Mouse (Mus musculus) cerebellum, adult 11-12 months (tissue): ENCODE results near the gene Gm5431.
A peak's percentile ranks its signal among the peaks of the same experiment; 100 is the strongest.
"Not testable (repeated sequence)": the region's sequence is repeated elsewhere in the genome, so short reads cannot be mapped to it uniquely, and the experiment has no call there.

ENCODE experiments used
- DNase-seq: peaks from one replicate; pipeline ENCODE4 v3.0.0; 2022

Gene Gm5431

DNA sequence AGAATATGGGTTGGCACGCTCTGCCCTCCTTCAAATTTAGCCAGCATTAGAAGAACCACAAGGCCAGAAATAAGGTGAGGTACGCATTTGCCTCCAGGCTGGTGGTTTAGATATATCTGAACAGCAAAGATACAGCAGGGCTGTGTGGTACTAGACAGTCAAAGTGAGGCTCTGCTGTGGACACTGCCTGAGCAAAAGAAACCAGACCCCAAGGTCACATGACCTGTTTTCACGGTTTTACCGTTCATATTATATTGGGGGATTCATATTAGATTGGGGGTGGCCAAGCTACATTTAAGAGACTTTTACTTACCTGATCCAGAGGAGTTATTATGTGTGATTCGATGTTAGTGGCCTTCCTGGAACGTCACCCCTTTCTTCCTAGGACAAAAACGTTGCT is 31.2 kb downstream of the Gm5431 start:
- DNase-seq: no peak

DNA sequence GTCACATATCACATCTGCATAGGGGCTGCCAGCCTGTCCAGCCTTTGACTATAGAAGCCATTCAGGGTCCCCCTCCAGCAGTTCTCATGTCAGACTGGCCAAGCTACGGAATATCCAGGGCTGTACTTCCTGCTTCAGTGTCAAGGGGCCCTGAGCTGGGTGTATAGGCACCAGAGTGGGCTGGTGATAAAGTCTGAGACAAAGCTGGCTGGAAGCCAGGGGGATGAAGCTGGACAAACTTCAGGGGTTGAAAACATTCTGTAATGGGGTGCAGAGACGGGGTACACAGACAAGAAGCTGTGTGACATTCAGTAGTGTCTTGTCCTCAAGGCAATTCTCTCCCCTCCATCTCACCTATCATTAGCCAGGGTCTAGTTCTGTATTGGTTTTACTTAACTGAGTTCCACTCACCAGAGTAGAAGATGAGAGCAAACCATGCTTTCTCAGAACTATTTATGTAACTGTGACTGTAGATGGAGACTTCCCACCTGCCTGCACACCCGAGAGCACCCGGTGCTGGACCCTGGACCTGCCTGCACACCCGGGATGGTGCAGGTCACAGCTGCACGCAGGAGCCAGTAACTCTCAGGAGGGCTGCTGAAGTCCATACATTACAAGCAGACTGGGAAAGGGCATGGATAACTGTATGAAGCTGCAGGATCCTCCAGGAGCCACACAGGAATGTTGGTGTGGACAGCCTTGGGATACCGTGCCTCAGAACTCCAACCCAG is 32.5 kb downstream of the Gm5431 start:
- no peak for DNase-seq

DNA sequence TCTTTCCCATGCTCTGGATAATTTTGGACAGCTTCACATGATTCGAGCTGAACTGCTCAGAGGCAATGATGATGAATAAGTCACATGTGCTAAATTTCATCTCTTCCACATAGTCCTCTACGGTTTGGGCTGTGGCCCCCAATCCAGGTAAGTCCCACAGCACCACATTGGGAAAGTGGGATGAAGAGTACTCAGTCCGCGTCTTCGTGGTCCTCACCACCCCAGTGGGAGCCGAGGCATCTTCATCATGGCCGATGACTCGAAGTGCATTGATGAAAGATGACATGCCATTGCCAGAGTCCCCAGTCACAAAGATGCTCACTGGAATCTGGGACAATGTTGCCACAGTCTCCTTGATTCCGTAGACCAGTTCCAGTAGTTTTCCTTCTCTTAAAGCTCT is 35.5 kb downstream of the Gm5431 start:
- DNase-seq: no peak

DNA sequence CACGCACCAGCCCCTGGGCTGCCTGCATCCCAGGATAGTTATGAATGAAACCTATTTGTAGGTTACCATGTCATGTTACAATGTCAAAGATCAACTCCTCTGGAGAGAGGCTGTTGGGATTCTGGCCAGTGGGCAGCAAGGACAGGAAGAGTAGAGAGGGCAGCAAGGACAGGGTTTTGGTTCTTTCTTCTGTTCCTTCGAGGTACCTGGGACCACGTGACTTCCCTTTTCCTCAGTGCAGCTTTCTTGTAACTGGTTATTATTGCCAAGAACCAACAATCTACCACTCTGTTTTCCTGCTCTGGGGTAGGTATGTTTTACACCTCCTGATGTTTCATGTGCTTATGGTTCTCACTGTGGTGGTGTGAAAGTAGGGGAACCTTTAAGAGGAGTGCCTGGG is 38.2 kb downstream of the Gm5431 start:
- DNase-seq: no peak

DNA sequence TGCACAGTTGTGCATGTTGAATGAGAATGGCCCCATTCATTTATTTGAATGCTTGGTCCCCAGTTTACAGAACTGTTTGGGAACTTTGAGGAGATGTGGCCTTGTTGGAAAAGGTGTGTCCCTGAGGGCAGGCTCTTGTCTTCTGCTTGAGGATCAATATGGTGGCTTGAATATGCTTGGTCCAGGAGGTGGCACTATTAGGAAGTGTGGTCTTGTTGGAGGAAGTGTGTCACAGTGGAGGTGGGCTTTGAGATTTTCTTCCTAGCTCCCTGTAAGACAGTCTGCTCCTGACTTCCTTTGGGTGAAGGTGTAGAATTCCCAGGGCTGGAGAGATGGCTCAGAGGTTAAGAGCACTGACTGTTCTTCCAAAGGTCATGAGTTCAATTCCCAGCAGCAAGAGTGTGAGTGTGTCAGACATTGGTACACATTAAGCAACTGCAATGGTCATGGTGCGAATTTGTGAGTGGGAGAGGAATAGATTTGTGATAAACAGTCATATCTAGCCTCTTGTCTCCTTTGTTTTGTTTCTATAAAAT is 39.2 kb downstream of the Gm5431 start:
- DNase-seq: no peak

DNA sequence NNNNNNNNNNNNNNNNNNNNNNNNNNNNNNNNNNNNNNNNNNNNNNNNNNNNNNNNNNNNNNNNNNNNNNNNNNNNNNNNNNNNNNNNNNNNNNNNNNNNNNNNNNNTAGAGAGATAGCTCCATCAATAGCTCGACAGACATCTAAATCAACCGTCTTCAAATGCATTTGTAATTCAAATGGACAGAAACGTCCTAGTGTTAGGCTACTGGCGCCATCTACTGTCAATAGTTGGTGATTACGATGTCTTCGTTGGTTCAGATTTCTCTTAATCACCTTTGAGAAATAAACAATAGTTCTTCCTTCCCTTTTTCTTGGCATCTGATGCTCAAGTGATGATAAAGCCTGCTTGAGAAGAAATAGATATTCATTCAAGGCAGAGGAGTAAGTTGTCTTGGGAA is 43.0 kb downstream of the Gm5431 start:
- DNase-seq: no peak

DNA sequence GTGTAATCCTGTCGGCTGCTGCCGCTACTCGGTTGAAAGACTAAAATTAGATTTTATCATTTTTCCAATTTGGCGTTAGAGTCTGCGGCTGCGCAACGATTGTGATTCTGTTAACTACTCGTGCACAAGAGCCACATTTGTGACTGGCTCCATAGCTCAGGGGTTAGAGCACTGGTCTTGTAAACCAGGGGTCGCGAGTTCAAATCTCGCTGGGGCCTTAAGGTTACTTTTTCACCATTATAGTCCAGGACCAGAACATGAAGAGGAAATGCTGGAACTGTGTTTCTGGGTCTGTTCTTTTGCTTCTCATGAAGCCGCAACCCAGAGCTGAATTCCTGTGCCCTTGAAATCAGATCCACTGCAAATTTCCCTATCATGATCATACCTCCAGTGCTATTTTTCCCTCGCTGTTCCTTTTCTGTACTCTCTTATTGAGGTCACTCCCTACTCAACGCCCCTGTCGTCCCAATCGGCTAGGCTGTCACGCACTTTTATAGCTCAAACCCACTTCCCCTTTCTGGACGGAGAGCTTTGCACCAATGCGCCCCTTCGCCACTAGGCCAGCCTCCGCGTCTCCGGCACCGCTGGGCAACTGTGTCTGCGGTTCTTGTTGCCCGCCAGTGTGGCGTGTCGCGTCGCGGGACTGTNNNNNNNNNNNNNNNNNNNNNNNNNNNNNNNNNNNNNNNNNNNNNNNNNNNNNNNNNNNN is 48.4 kb downstream of the Gm5431 start:
- DNase-seq: peak; percentile 88

DNA sequence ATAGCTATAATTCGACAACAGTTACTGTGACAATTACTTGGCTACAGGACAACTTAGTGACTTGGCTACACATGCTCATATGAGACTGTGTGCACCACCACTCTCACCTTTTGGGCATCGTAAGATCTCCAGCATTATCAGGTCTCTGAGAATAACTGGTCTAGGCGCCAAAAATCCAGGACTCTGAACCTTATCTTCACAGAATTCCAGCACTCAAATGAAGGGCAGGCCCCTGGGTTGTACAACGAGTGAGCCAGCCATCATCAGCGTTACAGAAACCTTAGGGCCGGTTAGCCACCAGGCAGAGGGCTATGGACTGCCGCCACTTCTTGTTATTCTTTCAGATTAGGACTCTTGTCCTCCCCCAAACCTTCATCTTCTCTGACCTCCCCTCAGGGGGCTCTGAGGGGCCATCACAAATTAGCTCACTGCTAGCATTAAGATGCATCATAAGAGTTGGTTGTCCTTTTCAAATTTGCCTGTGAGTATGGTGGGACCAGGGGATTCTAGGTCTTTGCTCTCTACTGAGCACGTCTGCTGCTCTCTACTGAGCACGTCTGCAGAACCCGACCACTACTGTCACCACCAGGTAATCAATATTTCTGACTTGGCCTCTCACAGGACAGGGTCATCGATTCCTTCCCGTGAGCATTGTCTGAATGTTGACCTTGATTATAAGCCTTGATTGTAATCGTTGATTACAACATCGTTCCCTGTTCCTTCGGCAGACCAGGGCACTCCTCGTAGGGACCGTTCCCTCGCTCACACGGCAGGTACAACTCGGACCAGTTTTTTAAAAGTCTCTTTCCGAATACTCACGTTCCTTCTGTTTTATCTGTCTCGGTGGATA is 49.2 kb downstream of the Gm5431 start:
- DNase-seq: no peak

DNA sequence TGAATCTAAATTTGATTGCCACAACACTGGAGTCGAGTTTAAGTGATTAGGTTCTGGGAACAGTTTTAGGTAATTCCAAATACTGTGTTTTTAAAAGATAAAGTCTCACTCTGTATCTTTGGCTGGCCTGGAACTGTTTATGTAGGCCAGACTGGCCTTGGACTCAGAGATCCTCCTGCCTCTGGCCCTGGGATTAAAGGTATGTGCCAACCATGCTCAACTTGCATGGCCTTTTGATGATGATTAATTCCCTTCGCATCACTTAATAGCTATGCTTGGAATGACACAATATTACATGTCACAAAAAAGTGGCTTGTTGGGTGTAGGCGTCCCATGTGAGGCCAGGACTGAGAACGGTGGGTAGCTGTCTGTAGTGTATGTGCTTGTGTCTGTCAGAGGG is 49.8 kb downstream of the Gm5431 start:
- no peak for DNase-seq

DNA sequence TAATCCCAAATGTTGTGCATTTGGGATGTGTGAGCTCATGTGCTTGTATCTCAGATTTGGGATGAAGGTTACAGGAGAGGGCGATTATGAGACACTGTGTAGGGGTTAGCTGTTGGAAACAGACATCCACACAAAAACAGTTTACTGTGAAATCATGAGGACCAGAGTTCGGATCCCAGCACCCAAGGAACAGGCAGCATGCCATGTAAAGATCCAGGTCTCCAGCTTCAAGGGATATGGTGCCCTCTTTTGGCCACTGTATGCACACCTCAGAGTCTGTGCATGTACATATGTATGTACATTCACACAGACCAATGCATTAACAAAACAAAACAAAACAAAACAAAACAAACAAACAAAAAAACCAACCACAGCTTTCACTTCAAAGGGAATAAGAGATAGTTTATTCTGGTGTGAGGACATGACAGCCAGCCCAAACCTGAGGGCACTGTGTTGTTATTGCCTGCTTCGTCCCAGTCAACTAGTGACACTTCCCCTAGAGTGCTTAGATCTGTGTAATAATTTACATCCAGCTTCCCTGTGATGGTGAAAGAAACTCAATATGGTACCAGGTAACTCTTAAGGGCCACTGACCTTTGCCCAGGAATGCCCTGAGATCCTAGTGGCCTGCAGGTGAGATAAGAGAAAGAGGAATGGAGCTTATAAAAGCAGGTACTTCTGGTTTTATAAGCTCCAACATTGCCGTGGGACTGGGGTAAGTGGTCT is 50.6 kb downstream of the Gm5431 start:
- DNase-seq: no peak

DNA sequence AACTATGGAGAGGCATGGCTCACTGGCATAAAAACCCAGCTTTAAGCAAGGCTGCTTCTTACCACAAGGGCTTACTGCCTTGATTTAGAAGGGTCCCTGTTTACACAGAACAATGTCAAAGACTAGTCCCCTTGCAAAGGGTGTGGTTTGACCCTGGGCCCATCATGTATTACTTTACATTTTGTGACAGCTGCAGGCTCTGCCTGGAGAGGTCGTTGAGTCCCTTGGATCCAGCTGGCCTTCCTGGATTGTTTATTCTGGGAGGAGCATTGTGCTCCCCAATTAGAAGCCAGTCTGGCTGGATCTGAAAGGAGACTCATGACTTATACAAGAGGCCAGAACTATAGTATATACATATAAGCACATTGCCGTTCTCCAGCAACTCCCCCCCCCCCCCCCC is 51.8 kb downstream of the Gm5431 start:
- no peak for DNase-seq

DNA sequence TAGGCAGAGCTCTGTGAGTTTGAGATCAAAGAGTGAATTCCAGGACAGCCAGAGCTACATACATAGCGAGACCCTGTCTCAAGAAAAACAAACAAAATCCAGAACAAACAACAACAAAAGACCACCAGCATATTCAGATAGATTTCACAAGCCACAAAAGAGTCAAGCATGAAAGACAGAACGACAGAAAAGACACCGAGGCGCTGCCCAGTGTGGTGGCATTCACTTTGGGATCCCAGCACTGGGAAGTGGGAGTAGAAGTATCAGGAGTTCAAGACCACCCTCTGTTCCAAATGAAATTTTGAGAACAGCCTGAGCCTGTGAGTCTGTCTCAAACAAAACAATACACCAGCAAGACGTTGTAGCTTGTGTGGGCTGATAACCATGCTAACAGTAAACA is 55.1 kb downstream of the Gm5431 start:
- no peak for DNase-seq

DNA sequence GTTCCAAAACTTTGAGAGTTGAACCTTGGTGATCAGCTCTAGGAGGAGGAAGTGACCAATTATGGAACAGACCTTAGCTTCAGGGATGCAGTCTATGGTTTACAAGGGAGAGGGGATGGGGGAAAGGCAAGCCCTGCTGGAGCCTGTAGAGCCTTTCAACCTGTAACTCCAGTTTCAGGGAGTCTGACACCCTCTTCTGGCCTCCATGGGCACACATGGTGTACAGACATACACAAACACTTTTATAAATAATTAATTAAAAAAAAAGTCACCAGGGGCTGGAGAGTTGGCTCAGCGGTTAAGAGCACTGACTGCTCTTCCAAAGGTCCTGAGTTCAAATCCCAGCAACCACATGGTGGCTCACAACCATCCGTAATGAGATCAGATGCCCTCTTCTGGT is 55.7 kb downstream of the Gm5431 start:
- not testable (repeated sequence) for DNase-seq

DNA sequence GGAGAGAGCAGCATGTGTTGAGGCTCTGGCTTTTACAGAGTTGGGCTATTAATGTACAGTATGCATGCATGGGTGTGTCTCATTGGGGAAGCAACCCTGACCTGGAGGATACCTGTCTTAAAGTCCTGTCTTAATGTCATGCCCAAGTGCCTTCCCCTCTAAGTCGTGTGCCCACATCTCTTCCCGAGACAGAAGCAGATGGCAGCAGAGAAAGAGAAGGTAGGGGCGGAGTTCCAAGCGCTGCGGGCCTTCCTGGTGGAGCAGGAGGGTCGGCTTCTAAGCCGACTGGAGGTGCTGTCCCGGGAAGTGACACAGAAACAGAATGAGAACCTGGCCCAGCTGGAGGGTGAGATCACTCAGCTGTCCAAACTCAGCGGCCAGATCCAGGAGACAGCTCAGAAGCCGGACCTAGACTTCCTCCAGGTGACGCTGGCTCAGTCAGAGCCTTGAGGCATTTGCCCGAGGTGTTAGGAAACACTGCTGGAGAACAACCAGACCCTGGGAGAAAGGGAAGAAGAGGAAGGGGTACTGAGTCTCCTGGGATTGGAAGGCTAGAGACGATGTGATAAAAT is 56.7 kb downstream of the Gm5431 start:
- no peak for DNase-seq

DNA sequence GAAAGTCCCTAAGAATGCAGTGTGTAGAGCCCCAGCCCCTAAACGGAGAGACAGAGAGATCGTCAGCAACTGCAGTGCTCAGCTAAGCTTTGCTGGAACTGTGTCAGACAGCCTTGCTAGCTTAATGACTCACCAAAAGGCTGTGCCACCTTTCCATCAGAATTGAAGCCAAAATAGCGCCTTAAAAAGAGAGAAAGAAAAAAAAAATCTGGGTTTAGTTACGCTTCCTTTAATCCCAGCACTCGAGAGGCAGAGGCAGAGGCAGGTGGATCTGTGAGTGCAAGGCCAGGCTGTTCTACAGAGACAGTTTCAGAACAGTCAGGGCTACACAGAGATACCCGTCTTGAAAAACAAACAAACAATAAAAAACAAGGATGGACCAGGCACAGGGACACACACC is 57.7 kb downstream of the Gm5431 start:
- DNase-seq: no peak

DNA sequence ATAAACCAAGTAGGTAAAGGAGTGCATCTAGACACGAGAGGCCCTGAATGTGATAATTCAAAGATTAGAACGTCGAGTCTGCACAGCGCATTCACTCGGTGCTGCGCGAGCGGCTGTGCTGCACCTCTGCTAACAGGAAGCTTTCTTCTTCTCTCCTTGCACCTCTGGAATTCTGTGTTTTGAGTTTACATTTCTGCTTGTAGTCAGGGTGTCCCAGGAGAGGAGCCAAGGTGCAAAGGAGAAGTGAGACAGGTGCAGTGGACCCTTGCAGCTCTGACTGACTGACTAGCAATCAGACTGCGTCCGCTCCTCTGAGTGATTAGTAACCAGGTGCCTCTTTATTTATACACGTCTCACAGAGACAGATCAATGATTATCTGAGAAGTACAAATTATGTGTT is 58.8 kb downstream of the Gm5431 start:
- DNase-seq: no peak

DNA sequence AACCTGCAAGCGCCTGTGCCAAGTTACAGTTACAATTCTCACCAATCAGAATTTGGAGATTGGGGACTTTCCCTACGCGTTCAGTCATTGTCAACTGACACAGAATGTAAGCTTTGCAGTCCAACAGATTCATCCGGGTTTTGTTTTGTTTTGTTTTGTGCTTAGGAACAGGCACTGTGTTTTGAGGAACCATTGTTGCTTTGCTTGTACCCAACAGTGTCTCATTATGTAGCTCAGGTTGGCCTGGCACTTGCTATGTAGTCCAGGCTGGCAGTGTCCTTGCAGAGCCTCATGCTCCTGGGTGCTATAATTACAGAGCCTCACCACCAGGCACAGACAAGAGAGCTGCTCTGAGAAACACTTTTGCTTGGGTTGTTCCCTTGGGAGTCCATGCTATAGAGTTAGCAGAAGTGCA is 59.6 kb downstream of the Gm5431 start:
- no peak for DNase-seq

DNA sequence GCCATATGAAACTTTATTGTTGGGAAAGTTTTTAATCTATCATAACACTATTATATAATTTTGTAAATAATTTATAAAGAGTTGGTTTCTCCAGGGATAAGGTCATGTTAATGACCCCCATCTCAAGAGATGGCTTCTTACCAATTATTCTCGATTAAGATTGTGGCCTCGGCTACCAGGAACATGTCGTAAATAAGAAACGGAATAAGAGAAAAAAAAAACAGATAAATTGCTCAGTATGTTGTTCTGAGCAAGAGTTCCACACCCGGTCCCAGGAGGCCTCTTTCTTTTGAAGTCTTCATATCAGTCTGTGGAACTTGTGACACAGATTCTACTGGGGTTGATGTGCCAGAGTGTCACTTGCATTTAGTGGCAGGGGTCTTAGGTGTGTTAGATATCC is 60.8 kb downstream of the Gm5431 start:
- no peak for DNase-seq

DNA sequence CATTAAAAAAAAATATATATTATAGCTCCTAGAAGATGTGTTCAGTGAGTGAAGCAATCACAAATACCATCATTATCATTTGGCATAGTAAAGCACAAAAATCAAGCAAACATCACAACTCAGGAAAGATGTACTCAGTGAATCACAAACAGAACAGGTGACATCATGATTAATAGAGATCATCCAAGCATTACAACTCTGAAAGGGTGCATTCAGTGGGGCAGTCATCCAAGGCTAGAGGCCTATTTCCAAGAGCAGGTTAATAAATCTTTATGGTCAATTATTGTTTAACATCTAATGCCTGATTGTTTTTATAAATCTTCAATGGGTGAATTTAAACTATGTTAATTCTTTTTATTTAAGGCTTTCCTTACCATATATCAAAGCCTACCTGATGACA is 61.2 kb downstream of the Gm5431 start:
- DNase-seq: no peak

DNA sequence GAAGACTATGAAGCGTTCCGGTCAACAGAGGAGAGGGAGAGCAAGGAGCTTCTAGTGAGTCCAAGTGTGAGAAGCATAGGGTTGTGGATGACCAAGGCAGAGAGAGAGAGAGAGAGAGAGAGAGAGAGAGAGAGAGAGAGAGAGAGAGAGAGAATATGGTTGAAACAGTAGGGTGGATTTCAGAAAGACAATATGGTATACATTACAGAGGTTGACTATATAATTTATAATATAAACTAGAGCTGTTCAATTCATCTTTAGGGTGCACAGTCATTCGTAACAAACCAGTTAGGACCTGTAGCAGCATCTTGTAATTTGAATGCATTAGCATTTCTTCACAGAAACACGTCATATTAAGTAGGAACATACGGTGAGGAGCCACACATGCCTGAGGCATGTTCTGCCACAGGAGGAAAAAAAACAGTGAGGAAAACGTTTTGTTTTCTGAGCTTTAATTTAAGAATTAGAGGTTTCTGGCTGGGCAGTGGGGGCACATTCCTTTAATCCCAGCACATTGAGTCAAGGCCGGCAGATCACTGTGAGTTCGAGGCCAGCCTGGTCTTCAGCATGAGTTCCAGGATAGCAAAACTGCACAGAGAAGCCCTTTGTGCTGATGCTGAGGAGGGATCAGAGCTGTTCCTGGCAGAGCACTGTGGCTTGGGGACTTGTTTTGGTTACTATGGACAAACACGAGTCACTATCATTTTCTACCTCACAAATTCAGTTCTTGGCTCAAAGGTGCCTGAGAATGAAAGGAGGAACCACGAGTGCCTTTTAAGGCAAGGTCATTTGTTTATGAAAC is 62.9 kb downstream of the Gm5431 start:
- no peak for DNase-seq

DNA sequence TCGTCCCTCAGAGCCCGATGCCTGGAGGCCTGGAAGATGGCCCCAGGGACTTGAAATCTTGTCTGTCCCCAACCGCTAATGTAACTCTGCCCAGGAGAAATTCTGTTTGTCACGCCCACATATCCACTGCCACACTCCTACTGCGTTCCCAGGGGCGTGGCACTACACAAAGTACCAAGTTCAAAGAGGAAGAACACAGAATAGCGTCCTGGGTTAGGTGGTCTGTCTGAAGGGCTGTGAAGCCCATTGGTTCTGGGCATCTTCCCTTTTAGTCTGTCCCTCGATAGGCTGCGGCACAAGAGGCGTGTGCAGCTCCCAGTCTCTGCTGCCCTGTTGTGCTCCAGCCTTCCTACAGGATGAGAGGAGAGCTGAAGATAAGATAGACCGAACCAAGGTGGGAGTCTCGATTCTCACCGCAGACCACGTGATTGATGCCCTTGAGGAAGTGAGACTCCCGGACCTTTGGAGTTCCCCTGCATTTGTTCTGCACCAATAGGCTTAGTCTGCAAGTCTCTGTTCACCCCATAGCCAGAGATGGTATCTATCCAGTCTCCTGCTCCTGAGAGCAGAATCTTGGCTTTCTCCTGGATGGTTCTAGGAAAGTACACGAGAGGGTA is 63.7 kb downstream of the Gm5431 start:
- DNase-seq: no peak
